Mouse (Mus musculus): ENCODE measurements around the gene Dnah7b. TPM values are rescaled to one million over a fixed set of nuclear protein-coding genes. Genes with fewer than 3 reads are reported as not detected.
"Not testable (repeated sequence)": the region's sequence is repeated elsewhere in the genome, so short reads cannot be mapped to it uniquely, and the experiment has no call there.

The Dnah7b gene
- polyA plus RNA-seq, 1 experiment from 2014 or later: 1.9 TPM

DNA sequence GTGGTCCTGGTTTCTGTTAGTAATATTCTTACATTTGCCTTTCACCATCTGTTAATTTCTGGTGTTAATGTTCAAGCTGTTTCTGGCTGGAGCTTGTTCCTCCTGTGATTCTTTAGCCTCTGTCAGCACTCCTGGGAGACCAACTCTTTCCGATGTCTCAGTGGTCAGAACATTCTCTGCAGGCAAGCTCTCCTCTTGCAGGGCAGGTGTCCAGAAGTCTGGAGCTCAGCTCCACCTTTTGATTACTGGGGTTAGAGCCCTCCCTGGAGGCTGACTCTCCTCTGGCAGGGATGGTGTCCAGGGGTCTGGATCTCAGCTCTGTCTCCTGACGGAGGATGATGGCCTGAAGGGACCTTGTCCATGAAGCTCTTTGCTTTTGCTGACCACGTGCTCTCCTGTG, 314.5 kb downstream of the Dnah7b start:
- not testable (repeated sequence) for H3K4me2 ChIP-seq; H3K36me3 ChIP-seq; H3K9ac ChIP-seq; H3K27ac ChIP-seq; ATAC-seq (ENCODE audit: insufficient number of reproducible peaks, insufficient read depth, low FRiP score, low TSS enrichment, low read depth); H3K9me3 ChIP-seq; H3K4me1 ChIP-seq; H3K27me3 ChIP-seq; H3K4me3 ChIP-seq
- WGBS: 92% methylated on average over 3 of the region's 3 CpGs

DNA sequence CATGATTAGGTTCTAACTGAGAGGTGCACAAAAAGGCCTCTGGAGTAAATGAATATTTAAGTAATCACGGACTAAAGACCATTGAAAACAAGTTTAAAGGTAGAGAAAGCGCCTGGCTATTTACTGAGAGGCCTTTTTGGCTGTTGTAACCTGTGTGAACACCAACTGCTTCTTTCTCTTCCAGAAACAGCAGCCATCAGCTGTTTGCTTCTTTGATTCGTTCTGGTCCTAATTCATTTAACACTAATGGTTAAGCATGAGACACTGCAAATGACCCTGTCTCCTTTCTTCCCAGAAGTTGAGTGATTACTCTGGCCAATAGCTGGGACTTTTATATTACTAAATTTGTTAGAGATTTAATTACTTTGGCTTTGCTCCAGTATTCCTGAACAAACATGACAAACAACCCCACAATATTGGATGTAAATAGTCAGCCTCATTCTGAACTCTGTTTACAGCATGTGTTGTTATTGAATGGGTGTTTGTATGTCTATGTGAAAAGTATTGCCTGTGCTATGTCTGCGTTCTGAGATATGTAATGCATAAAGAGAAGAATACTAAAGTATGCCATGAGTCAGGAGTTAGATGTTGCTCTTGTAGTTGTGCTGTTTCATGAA, 328.7 kb downstream of the Dnah7b start:
- H3K4me1 ChIP-seq; H3K4me2 ChIP-seq; H3K27me3 ChIP-seq; ATAC-seq (ENCODE audit: insufficient number of reproducible peaks, insufficient read depth, low FRiP score, low TSS enrichment, low read depth); H3K9me3 ChIP-seq; H3K36me3 ChIP-seq; H3K27ac ChIP-seq; H3K4me3 ChIP-seq; H3K9ac ChIP-seq: not testable (repeated sequence)
- WGBS: 78% methylated on average over 3 of the region's 4 CpGs

DNA sequence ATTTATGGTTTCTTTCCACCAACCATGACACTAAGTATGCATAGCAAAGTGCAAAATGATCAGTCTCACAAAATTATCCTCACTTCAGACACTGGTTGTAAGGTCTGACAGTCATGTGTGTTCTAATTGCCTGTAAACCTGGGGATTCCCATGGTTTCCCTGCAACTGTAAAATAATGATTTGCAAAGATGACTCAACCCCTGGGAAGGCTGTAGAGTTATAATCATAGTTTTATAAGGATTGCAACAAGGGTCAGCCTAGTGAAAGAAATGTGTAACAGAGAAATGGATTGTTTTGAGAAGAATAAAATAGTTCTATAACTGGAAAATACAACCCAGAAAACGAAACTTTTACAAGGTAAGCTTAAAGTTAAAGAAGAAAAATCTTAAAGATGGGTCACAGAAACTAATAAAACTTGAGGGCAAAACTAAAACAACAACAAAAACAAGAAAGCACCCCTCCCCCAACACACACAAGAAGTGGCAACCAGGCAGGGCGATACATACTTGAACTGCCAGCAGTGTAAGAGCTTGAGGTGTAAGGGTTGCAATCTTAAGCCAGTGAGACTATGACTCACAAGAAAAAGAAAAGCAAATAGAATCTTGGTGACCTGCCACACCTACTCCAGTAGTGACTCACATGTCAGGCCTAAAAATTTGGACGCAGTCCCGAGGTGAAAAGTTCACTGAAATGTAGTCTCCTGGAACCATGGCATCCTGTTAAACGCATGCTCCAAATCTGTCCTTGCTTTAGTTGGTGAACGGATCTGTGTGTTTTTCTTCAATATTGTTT, 342.4 kb downstream of the Dnah7b start:
- no peak overlapping the region for H3K27ac ChIP-seq
- H3K4me1 ChIP-seq: no peaks in the 10 kb centered on the region
- no peak overlapping the region for H3K4me3 ChIP-seq
- H3K27me3 ChIP-seq: no peaks in the 10 kb centered on the region
- H3K9me3 ChIP-seq: no peaks in the 10 kb centered on the region
- no peak overlapping the region for H3K9ac ChIP-seq
- WGBS: 80% methylated on average over 6 of the region's 6 CpGs
- H3K4me2 ChIP-seq: no peak overlapping the region
- H3K36me3 ChIP-seq: no peaks in the 10 kb centered on the region
- ATAC-seq (ENCODE audit: insufficient number of reproducible peaks, insufficient read depth, low FRiP score, low TSS enrichment, low read depth): no peak

DNA sequence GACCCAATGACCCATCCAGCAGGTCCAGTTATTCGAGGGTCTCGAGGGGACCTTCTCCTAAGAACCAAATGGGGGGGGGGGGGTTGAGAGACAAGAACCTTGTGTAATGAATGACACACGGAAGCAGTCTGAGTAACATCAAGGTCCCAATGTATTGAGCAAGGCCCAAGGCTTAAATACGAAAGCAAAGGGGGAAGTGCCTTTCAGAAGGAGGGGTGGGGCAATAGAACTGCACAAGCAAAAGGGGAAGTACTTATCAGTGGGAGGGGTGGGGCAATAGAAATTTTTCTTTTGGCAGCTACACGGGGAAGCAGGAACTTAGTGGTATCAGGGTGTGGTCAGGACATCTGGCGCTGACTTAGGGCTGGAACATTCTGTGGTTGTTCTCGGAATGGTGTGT, 348.7 kb downstream of the Dnah7b start:
- H3K27me3 ChIP-seq; H3K36me3 ChIP-seq; H3K9me3 ChIP-seq; H3K9ac ChIP-seq; H3K27ac ChIP-seq; H3K4me3 ChIP-seq; H3K4me1 ChIP-seq; ATAC-seq (ENCODE audit: insufficient number of reproducible peaks, insufficient read depth, low FRiP score, low TSS enrichment, low read depth); H3K4me2 ChIP-seq: not testable (repeated sequence)
- 83% methylated on average over 7 of the region's 7 CpGs for WGBS

GRCm38 (mm10) chr1:46416946-46417345, 350.8 kb downstream of the Dnah7b start:
- not testable (repeated sequence) for H3K4me2 ChIP-seq; H3K9me3 ChIP-seq; H3K4me3 ChIP-seq; ATAC-seq (ENCODE audit: insufficient number of reproducible peaks, insufficient read depth, low FRiP score, low TSS enrichment, low read depth); H3K27me3 ChIP-seq; H3K4me1 ChIP-seq; H3K9ac ChIP-seq; H3K36me3 ChIP-seq; H3K27ac ChIP-seq
- WGBS: 11% methylated on average over 3 of the region's 3 CpGs

DNA sequence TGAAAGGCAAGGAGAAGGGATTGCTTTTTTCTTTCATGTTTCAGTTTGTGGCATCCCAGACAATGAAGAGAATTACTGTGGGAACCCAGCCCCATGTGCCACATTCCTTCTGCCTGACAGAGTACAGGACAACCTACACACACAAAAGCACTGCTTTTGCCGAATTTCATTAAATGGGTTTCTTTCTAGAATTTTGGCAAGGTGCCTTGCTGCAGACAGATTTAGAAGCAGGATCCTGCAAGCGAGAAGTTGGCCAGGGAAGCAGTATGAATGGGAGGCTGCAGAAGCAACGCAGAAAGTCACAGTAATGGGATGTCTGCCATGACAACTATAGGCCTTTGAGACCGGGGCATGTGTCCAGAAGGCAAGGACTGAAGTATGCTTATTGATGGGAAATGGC, 352.9 kb downstream of the Dnah7b start:
- ATAC-seq (ENCODE audit: insufficient number of reproducible peaks, insufficient read depth, low FRiP score, low TSS enrichment, low read depth): 0 out of 2 replicates have a peak, but pooled peaks have one; percentile 26
- H3K27me3 ChIP-seq, H3K27ac ChIP-seq, H3K9ac ChIP-seq, H3K4me2 ChIP-seq, H3K4me1 ChIP-seq, H3K4me3 ChIP-seq, H3K9me3 ChIP-seq, H3K36me3 ChIP-seq: not testable (repeated sequence)
- 44% methylated on average over 4 of the region's 4 CpGs for WGBS

Other genes with a start within 250 kb of the Dnah7b start
- gene Gm5269, start 176.0 kb upstream of the Dnah7b start, polyA plus RNA-seq (2015; fragmentation: Nextera tagmentation; extraction: Ambion mirVana): not detected in 2 replicates
- gene Slc40a1, start 139.8 kb upstream of the Dnah7b start, polyA plus RNA-seq (2015; fragmentation: Nextera tagmentation; extraction: Ambion mirVana): 14.3 and 18.8 TPM in 2 replicates

Data from embryonic facial prominence, embryonic 13.5 days (tissue).